Mouse (Mus musculus) regulatory T cell (primary cell): ENCODE data around the gene Btnl6.
"Not testable (repeated sequence)": the region's sequence is repeated elsewhere in the genome, so short reads cannot be mapped to it uniquely, and the experiment has no call there.

ENCODE experiments used
- in situ Hi-C: fragments of 300-600 bp; cut with MboI, MseI; formaldehyde crosslinking; loops from one replicate; pipeline ENCODE4 v1.15.1; 2025; ENCODE audit warnings: high pct_unique_total_duplicates

The Btnl6 gene

GRCm38 (mm10) chr17:34517252-34517651 is at the start of gene Btnl6:
Gene Btnl6, minus strand, starts transcription at chr17:34517352.
- in situ Hi-C loops: no loop called here

- in situ Hi-C loops: loop anchor here (5.0 kb wide), 1 partner anchor 48 kb away; no protein-coding TSS in a partner anchor
These were observed 47.6 kb upstream of the Btnl6 start for GRCm38 (mm10) chr17:34564796-34565195.

- in situ Hi-C loops: no loop called here
These were observed 46.9 kb upstream of the Btnl6 start, which contains the start of gene Notch4 for GRCm38 (mm10) chr17:34564003-34564421. Gene Notch4, plus strand, starts transcription at chr17:34564268.

DNA sequence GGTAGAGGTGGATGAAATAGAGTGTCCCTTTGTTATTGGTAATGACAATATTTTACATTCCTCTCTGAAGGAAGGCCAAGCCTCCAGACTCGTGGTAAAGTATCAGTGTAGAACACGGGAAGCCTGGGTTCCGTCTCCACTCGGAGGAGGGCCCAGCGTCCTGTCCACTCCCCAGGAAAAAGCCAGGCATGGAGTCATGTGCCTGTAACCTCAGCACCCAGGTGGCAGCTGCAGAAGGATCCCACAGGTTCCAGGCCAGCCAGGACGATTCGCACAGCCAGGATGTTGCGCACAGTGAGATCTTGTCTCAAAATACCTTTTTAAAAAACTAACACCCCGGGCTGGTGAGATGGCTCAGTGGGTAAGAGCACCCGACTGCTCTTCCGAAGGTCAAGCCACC is 46.2 kb upstream of the Btnl6 start:
- in situ Hi-C loops: no loop called here

DNA sequence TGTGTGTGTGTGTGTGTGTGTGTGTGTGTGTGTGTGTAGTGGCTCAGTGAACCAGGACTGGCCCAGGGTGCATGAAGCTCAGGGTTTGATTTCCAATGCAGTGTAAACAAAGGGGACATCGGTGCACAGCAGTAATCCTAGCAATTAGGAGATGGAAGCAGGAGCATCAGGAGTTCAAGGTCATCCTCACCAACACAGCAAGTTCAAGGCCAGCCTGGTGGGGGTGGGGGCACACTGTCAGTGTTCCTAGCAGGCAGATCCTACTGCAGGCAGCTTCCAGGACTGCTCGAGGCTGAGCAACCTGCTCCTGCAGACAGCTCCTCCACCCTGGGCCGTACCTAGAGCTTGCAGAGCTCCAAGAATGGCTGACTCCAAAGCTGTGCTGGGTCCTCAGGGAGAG is 45.4 kb upstream of the Btnl6 start:
- in situ Hi-C loops: no loop called here

DNA sequence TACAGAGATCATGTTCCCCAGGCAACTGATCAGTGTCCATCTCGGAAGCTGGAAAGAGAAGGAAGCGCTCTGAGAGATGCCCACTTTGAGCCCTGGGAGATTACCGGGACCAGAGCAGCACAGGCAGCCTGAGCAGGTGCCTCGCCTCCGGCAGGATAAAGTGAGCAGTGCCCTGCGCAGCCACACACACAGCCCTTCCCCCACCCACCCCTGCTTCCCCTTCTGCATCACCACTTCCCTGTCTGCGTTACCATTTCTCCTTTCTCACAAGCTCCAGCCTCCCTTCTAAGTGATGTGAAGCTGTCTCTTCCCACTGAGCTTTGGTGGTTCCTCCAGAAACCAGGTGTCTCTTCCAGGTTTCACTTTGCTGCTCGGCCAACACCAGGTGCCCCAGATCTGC is 44.0 kb upstream of the Btnl6 start:
- in situ Hi-C loops: no loop called here

DNA sequence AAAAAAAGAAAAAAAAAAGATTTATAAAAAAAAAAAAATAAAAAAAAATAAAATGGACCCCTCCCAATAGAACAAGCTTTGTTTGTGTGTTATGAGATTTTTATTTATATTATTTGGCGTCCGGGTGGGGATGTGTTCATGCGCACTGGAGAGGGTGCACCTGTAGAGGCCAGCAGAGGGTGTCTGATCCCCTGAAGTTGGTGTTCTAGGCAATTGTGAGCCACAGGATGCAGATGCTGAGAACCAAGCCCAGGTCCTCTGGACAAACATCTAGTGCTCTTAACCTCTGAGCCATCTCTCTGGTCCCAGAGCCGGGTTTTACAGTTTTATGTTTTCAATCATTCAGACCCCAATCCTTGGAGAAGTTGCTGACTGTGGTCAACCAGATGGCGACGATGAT is 43.3 kb upstream of the Btnl6 start:
- in situ Hi-C loops: no loop called here

- in situ Hi-C loops: no loop called here
These were observed 42.7 kb upstream of the Btnl6 start for GRCm38 (mm10) chr17:34559895-34560294.

DNA sequence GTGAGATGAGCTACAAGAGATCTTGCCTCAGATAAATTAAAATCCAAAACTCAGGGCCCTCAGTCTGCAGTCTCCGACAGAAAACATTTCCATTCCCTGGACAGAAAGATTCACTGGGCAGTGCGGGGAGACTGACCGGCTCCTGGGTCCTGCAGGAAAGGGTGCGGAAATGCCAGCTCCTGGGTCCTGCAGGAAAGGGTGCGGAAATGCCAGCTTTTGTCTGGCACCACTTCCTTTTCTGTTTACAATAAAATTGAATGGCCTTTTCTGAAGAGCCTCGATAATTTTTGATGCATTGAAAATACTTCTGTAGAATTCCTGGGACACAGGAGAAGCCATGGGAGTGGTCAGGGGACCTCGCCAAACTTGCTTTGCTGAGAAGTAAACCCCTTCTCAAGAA is 42.0 kb upstream of the Btnl6 start:
- in situ Hi-C loops: no loop called here

DNA sequence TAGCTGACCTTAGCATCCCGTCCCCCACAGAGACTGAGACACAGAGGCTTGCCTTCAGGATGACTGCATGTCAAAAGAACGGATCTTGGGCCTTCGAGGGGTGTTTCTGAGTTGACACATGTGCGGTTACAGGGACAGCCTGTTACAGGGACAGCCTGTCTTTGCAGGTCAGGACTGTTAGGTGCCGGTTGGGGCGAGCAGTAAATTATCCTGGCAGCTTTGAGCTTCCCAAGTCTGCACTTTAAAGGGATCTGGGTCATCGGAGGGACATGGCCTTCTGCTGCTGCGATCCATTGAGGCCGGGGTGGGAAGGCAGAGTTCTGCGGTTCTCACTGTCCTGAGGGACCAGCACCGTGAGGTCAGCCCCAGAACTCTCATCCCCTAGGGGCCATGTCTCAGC is 40.3 kb upstream of the Btnl6 start:
- in situ Hi-C loops: no loop called here

DNA sequence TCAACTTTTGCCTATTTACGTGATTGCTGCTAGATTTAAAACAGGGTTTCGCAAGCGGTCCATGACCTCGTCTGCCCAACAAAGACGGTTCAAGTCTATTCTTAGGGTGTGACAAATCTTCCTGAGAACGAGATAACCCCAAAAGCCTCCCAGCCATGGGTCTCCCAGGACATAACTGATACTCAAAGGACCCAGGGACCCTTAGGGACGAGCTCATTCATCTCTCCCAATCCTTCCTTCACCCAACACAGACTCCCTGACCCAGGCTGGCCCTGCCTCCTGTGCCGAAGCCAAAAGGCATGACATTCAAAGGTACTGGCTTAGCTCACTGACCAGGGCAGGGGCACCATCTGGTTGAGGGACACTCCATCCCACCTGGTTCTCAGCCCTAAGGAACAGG is 39.3 kb upstream of the Btnl6 start:
- in situ Hi-C loops: no loop called here

GRCm38 (mm10) chr17:34555483-34555882 is 38.3 kb upstream of the Btnl6 start:
- in situ Hi-C loops: no loop called here

DNA sequence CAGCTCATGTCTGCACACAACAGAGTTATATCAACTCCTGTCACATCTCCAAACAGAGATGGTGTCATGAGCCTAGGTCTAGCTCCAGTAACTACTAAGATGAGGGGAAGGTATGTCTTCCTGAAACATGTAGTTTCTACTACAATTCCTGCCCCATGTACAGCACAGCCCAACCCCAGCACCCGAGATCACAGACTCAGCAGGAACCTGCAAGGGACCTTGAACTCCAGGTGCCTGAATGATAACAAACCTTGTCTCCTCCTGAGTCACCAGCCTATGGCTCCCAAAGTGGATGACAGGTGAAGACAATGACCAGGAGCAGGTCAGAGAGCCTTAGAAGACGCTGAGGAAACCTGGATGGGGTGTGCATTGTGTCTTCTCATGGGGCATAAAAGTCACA is 32.7 kb upstream of the Btnl6 start:
- in situ Hi-C loops: loop anchor here (5.0 kb wide), 2 partner anchors 38 to 103 kb away; no protein-coding TSS in a partner anchor

DNA sequence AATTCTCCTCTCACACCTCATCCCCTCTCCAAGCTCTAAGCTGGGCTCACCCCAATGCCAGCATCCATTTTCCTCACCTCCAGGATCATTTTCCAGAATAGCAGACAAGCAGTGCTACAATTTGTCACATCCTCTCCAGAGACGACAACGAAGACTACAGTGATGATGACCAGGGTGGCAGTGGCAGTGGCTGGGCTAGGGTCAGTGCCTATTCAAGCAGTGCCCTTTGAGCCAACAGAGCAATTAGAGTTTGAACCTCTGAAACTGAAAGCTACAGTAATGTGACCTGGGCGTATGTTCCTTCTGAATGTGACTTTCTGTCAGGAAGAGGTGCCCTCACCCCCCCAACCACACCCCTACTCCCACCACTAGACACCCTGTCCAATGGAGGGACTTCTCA is 32.0 kb upstream of the Btnl6 start:
- in situ Hi-C loops: no loop called here

- in situ Hi-C loops: no loop called here
These were observed 30.4 kb upstream of the Btnl6 start for GRCm38 (mm10) chr17:34547601-34548000.

DNA sequence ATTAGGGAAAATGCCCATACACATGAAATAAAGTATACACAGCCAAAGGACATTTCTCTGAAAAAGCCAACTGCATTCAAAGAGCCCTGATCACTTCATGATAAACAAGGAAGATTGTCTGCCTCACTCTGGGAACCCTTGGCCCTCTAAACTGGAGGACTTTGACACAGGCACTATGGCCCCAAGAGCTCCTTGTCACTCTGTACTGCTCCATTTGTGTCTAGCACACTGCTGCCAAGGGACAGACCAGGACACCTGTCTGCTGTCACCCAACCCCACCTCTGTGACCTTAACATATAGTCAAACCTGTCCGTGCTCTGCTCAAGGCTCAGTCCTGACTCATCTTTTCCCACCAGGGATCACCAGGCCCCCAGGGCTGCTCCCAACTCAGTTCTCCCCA is 29.6 kb upstream of the Btnl6 start:
- in situ Hi-C loops: no loop called here

DNA sequence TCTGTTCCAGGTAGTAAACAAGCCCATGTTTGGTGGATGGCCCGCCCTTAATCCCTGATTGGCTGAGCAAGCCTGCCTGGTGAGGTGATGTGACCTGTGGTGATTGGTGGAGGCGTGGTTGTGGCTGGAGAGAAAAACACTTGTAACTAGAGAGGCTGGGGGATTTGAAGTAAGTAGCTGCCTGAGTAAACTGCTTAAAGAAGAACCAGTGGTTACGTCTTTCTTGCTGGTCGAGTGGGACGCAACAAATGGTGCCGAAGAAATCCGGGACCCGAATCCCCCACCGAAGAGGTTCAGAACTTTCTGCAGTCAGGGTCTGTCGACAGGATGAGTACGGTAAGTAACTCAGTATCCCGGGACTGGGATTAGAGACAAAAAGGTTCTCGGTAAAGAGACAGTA is 26.4 kb upstream of the Btnl6 start:
- in situ Hi-C loops: not testable (repeated sequence)

DNA sequence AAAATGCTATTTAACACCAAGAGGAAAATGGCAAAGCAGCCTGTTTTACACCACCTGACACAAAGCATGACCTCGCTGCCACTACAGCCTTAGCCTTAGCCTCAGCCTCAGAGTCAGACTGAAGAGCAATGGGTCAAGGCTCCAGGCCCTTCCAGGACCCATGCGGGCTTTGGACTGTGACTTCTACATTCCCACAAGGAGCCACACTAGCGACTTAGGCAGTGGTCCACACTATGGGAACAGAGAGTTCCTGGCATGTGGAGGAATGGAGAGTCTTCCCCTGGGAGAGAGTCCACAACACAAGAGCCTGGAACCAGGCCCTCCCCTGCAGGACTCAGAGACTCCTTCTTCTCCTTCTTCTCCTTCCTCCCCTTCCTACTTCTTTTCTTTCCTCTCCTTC is 15.5 kb upstream of the Btnl6 start:
- in situ Hi-C loops: no loop called here

DNA sequence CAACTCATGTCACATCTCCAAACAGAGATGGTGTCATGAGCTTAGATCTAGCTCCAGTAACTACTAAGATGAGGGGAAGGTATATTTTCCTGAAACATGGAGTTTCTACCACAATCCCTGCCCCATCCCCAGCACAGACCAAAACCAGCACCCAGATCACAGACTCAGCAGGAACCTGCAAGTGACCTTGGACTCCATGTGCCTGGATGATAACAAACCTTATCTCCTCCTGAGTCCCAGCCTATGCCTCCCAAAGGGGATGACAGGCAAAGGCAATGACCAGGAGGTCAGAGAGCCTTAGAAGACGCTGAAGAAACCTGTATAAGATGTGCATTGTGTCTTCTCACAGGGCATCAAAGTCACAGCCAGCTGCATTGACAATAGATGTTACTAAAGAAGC is 1.8 kb upstream of the Btnl6 start:
- in situ Hi-C loops: no loop called here

DNA sequence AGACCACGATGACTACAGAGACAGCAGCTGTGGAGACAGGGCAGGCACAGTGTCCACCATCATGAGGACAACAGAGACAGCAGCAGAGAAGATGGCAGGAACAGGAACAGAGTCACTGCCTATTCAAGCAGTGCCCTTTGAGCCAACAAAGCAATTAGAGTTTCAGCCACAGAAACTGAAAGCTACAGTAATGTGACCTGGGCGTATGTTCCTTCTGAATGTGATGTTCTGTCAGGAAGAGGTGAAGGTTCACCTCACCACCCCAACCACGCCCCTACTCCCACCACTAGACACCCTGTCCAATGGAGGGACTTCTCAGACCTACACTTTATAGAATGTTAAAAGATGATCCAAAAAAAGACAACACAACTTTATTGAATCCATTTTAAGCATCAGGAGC is 1.4 kb upstream of the Btnl6 start:
- in situ Hi-C loops: not testable (repeated sequence)

DNA sequence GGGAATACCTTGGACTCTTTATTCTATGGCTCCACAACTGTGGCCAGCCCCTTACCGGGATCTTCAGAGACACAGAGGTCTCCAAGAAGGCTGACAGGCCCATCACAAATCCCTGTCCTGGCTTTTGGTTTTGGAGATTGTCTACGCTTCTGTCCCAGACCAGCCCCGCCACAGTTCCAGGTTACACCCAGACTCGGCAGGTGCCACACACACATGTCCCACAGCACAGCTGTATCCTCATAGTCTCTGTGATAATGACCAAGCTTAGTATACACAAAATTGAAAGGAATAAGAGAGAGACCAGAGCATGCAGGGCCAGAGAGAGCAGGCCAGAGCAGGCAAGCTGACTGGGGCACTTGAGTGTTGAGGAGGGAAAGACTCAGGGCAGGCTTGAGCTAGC is 643 bp upstream of the Btnl6 start:
- in situ Hi-C loops: no loop called here

DNA sequence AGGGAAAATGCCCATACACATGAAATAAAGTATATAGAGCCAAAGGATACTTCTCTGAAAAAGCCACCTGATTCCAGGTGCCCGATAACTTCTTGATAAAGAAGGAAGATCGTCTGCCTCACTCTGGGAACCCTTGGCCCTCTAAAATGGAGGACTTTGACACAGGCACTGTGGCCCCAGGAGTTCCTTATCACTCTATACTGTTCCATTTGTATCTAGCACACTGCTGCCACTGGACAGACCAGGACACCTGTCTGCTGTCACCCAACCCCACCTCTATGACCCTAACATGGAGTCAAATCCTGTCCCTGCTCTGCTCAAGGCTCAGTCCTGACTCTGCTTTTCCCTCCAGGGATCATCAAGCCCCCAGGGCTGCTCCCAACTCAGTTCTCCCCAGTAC is 638 bp downstream of the Btnl6 start:
- in situ Hi-C loops: no loop called here

- in situ Hi-C loops: loop anchor here (5.0 kb wide), 1 partner anchor 41 kb away; no protein-coding TSS in a partner anchor
These were observed 5.4 kb downstream of the Btnl6 start for GRCm38 (mm10) chr17:34511723-34512122.

DNA sequence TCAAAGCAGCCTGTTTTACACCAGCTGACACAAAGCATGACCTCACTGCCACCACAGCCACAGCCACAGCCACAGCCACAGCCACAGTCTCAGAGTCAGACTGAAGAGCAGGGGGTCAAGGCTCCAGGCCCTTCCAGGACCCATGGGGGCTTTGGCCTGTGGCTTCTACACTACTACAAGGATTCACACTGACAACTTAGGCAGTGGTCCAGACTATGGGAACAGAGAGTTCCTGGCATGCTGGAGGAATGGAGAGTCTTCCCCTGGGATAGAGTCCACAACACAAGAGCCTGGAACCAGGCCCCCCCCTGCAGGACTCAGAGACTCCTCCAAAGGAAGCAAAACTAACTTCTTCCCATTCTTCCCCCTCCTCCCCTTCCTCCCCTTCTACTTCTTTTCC is 9.6 kb downstream of the Btnl6 start:
- in situ Hi-C loops: no loop called here
